Mouse (Mus musculus): ENCODE results near the gene Lamb1. TPM values are rescaled to one million over a fixed set of nuclear protein-coding genes. Genes with fewer than 3 reads are reported as not detected.

Gene Lamb1
- polyA plus RNA-seq, 1 experiment, result 0.01 TPM

GRCm38 (mm10) chr12:31300276-31300675 is 35.2 kb downstream of the Lamb1 start:
- H3K4me1 ChIP-seq (ENCODE audit: control insufficient read depth), result no peaks in the 10 kb centered on the region
- H3K4me3 ChIP-seq (replicated peaks), result no peak overlapping the region
- H3K27me3 ChIP-seq (ENCODE audit: control insufficient read depth), result no peaks in the 10 kb centered on the region
- H3K9me3 ChIP-seq (ENCODE audit: control insufficient read depth, low read length), result no peaks in the 10 kb centered on the region
- TF ChIP-seq TAL1 (IDR thresholded peaks at IDR 0.05; ENCODE audit: low read length) (no peak), GATA1 (IDR thresholded peaks at IDR 0.05; ENCODE audit: low read length) (no peak)
- no peaks in the 10 kb centered on the region for H3K36me3 ChIP-seq (ENCODE audit: control insufficient read depth)

GRCm38 (mm10) chr12:31302266-31302665 is 37.2 kb downstream of the Lamb1 start:
- no peaks in the 10 kb centered on the region for H3K36me3 ChIP-seq (ENCODE audit: control insufficient read depth)
- no peak overlapping the region for H3K4me3 ChIP-seq (replicated peaks)
- H3K27me3 ChIP-seq (ENCODE audit: control insufficient read depth), result no peaks in the 10 kb centered on the region
- H3K4me1 ChIP-seq (ENCODE audit: control insufficient read depth), result no peaks in the 10 kb centered on the region
- H3K9me3 ChIP-seq (ENCODE audit: control insufficient read depth, low read length), result no peaks in the 10 kb centered on the region
- no peak for TF ChIP-seq GATA1 (IDR thresholded peaks at IDR 0.05; ENCODE audit: low read length)

GRCm38 (mm10) chr12:31302766-31303511 is 37.9 kb downstream of the Lamb1 start:
- no peaks in the 10 kb centered on the region for H3K4me1 ChIP-seq (ENCODE audit: control insufficient read depth)
- TF ChIP-seq GATA1 (IDR thresholded peaks at IDR 0.05; ENCODE audit: low read length) (no peak), TAL1 (IDR thresholded peaks at IDR 0.05; ENCODE audit: low read length) (no peak)
- H3K36me3 ChIP-seq (ENCODE audit: control insufficient read depth), result no peaks in the 10 kb centered on the region
- H3K27me3 ChIP-seq (ENCODE audit: control insufficient read depth), result no peaks in the 10 kb centered on the region
- H3K4me3 ChIP-seq (replicated peaks), result no peak overlapping the region
- H3K9me3 ChIP-seq (ENCODE audit: control insufficient read depth, low read length), result no peaks in the 10 kb centered on the region

GRCm38 (mm10) chr12:31306075-31306675 is 41.1 kb downstream of the Lamb1 start:
- TF ChIP-seq TAL1 (IDR thresholded peaks at IDR 0.05; ENCODE audit: low read length), result no peak
- TF ChIP-seq GATA1 (IDR thresholded peaks at IDR 0.05; ENCODE audit: low read length), result no peak
- Histone ChIP-seq H3K36me3 (ENCODE audit: control insufficient read depth) (no peaks in the 10 kb centered on the region), H3K4me3 (replicated peaks) (no peak overlapping the region), H3K27me3 (ENCODE audit: control insufficient read depth) (no peaks in the 10 kb centered on the region), H3K9me3 (ENCODE audit: control insufficient read depth, low read length) (no peaks in the 10 kb centered on the region), H3K4me1 (ENCODE audit: control insufficient read depth) (no peaks in the 10 kb centered on the region)

GRCm38 (mm10) chr12:31307011-31307410 is 42.0 kb downstream of the Lamb1 start:
- Histone ChIP-seq H3K4me1 (ENCODE audit: control insufficient read depth) (no peaks in the 10 kb centered on the region), H3K9me3 (ENCODE audit: control insufficient read depth, low read length) (no peaks in the 10 kb centered on the region), H3K4me3 (replicated peaks) (no peak overlapping the region), H3K36me3 (ENCODE audit: control insufficient read depth) (no peaks in the 10 kb centered on the region), H3K27me3 (ENCODE audit: control insufficient read depth) (no peaks in the 10 kb centered on the region)
- no peak for TF ChIP-seq TAL1 (IDR thresholded peaks at IDR 0.05; ENCODE audit: low read length)
- no peak for TF ChIP-seq GATA1 (IDR thresholded peaks at IDR 0.05; ENCODE audit: low read length)

DNA sequence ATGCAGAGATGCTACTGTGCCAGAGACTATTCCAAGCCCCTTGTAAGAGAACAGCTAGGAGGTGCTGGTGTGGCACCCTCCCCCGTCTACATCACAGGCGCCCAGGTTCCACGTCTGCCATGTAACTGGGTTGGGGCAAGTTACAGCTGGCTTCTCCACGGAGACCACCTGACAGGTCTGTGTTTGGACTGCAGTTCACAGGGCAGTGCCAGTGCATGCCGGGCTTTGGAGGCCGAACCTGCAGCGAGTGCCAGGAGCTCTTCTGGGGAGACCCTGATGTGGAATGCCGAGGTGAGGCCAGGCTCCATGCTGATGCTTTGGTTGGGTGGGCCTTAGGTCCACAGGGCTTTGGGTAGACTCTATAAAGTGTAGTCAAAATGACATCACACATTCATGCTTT is 42.7 kb downstream of the Lamb1 start:
- TF ChIP-seq GATA1 (IDR thresholded peaks at IDR 0.05; ENCODE audit: low read length), result no peak
- no peak for TF ChIP-seq TAL1 (IDR thresholded peaks at IDR 0.05; ENCODE audit: low read length)
- Histone ChIP-seq H3K36me3 (ENCODE audit: control insufficient read depth) (no peaks in the 10 kb centered on the region), H3K9me3 (ENCODE audit: control insufficient read depth, low read length) (no peaks in the 10 kb centered on the region), H3K4me3 (replicated peaks) (no peak overlapping the region), H3K4me1 (ENCODE audit: control insufficient read depth) (no peaks in the 10 kb centered on the region), H3K27me3 (ENCODE audit: control insufficient read depth) (no peaks in the 10 kb centered on the region)

- Histone ChIP-seq H3K4me3 (replicated peaks) (no peak overlapping the region), H3K27me3 (ENCODE audit: control insufficient read depth) (no peaks in the 10 kb centered on the region), H3K4me1 (ENCODE audit: control insufficient read depth) (no peaks in the 10 kb centered on the region), H3K9me3 (ENCODE audit: control insufficient read depth, low read length) (no peaks in the 10 kb centered on the region), H3K36me3 (ENCODE audit: control insufficient read depth) (no peaks in the 10 kb centered on the region)
- no peak for TF ChIP-seq GATA1 (IDR thresholded peaks at IDR 0.05; ENCODE audit: low read length)
- no peak for TF ChIP-seq TAL1 (IDR thresholded peaks at IDR 0.05; ENCODE audit: low read length)
Observed at GRCm38 (mm10) chr12:31310687-31311086, 45.7 kb downstream of the Lamb1 start.

DNA sequence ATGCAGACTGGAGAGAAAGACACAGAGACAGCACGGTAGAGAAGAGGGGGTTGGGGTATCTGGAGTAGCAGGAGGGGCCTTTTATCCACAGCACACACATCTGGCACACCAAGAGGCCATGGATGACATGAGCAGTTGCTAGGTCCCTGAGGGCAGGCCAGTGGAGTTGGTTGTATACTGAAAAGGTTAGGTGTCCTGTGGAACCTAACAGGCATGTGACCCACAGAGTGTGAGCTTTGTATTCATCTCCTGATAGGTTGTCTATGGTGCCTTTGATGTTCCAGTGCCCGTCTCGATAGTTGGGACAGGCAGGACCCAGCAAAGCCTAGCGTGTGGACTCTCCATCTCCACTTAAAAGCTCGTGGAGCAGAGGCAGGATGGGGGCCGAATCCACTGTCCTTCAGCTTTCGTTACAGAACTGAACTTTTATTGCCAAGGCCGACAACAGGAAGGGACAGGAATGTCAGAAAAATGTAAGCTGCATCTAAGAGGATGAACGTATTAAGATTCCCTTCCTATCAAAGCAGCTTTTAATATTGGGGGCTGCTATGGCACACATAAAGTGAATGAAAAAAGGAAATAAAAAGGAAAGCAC is 46.7 kb downstream of the Lamb1 start:
- H3K4me3 ChIP-seq (replicated peaks), result no peak overlapping the region
- H3K27me3 ChIP-seq (ENCODE audit: control insufficient read depth), result no peaks in the 10 kb centered on the region
- H3K4me1 ChIP-seq (ENCODE audit: control insufficient read depth), result no peaks in the 10 kb centered on the region
- no peaks in the 10 kb centered on the region for H3K36me3 ChIP-seq (ENCODE audit: control insufficient read depth)
- H3K9me3 ChIP-seq (ENCODE audit: control insufficient read depth, low read length), result no peaks in the 10 kb centered on the region
- TF ChIP-seq GATA1 (IDR thresholded peaks at IDR 0.05; ENCODE audit: low read length), result no peak
- no peak for TF ChIP-seq TAL1 (IDR thresholded peaks at IDR 0.05; ENCODE audit: low read length)

DNA sequence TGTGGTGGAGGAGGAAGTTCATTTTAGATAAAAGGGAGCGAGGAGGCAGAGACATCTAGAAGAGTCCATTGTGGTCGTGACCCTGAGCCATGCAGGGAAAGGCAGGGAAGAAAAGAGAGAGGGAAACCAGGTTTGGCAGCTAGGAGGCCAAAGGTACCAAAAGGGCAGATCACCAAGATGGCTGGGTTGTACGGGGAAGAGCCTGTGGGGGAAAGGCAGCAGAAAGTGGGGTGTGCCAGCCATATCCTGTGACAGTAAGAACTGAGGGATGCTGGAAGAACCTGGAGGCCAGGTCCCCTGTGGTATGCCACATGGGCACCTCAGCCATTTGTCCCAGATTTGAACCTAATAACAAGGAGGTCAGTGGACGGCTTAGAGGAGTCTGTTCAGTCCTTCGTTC is 47.2 kb downstream of the Lamb1 start:
- no peaks in the 10 kb centered on the region for H3K9me3 ChIP-seq (ENCODE audit: control insufficient read depth, low read length)
- TF ChIP-seq GATA1 (IDR thresholded peaks at IDR 0.05; ENCODE audit: low read length), result no peak
- no peak for TF ChIP-seq TAL1 (IDR thresholded peaks at IDR 0.05; ENCODE audit: low read length)
- no peaks in the 10 kb centered on the region for H3K27me3 ChIP-seq (ENCODE audit: control insufficient read depth)
- no peaks in the 10 kb centered on the region for H3K4me1 ChIP-seq (ENCODE audit: control insufficient read depth)
- no peak overlapping the region for H3K4me3 ChIP-seq (replicated peaks)
- no peaks in the 10 kb centered on the region for H3K36me3 ChIP-seq (ENCODE audit: control insufficient read depth)

Data from erythroblast, embryonic 14.5 days (primary cell).